Mouse (Mus musculus) embryo, embryonic 11 days (tissue): Measurements from ENCODE around the gene Pecr.
"Not testable (repeated sequence)": the region's sequence is repeated elsewhere in the genome, so short reads cannot be mapped to it uniquely, and the experiment has no call there.

ENCODE experiments used
- DNase-seq: peaks from one replicate; pipeline ENCODE4 v3.0.0-alpha.2; 2015

Gene Pecr

DNA sequence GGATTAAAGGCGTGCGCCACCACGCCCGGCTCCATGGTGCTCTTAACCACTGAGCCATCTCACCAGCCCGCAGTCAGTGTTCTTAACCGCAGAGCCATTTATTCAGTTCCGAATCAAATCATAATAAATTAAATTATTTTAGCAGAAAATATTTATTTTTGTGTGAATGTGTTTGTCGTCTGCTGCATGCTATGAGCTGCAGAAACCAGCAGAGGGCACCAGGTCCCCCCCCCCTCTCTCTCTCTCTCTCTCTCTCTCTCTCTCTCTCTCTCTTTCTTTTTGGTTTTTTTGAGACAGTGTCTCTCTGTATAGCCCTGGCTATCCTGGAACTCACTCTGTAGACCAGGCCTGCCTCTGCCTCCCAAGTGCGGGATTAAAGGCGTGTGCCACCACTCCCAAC lies 51.5 kb downstream of the Pecr start:
- not testable (repeated sequence) for DNase-seq

DNA sequence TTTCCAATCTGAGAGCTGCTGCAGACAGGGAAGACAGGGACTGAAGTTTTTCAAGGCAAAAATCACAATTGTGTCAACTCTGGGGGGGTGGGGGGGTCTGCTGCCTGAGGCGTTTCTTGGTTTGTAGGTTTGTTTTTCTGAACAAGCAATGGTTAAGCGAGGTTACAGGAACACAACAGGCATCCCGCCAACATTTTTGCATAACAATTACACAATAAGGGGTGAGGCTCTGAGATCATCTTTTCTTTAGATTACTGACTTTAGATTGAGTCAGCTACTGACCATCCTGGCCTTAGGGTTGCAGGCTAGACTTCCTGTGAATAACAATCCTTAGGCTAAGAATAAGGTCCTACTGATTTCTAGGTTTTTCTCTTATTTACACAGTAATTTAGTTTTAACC lies 55.1 kb downstream of the Pecr start:
- no peak for DNase-seq

DNA sequence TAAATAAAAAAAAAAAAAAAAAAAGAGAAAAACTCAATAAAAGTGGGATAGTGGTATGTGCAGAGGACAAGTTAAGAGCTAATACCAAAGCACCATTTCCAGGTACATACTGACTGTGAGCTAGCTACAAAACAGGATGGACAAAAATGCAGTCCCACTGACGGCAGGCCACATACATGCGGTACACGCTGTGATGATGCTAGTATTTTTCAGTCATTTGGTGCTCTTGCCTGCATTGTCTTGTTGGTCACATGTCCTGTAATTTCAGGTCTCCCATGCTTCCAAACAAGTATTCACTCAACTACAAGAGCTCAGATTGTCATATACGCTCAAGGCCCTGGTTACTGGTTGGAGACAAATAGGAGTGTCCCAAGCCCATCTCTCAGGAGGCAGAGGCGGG lies 56.6 kb downstream of the Pecr start:
- no peak for DNase-seq

DNA sequence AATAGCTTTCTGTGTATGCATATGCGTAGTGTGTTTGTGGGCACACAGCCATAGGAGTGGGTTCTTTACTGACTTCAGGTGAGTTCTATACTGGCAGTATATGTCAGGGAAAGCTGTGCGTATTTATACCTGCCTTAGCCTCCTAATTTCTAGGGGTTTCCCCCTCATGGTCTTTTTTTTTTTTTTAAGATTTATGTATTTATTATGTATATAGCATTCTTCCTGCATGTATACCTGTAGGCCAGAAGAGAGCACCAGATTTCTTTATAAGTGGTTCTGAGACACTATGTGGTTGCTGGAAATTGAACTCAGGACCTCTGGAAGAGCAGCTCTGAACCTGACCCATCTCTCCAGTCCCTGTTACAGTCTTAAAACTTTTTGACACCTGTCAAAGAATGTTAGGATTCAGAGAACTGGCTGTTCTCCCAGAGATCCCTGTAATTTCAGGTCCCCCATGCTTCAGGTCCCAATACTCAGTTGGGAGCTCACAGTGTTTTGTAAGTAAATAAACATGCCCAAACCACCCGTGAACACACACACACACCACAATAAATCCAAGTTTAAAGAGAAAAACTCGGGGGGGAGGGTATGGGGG lies 57.1 kb downstream of the Pecr start:
- DNase-seq, result no peak

DNA sequence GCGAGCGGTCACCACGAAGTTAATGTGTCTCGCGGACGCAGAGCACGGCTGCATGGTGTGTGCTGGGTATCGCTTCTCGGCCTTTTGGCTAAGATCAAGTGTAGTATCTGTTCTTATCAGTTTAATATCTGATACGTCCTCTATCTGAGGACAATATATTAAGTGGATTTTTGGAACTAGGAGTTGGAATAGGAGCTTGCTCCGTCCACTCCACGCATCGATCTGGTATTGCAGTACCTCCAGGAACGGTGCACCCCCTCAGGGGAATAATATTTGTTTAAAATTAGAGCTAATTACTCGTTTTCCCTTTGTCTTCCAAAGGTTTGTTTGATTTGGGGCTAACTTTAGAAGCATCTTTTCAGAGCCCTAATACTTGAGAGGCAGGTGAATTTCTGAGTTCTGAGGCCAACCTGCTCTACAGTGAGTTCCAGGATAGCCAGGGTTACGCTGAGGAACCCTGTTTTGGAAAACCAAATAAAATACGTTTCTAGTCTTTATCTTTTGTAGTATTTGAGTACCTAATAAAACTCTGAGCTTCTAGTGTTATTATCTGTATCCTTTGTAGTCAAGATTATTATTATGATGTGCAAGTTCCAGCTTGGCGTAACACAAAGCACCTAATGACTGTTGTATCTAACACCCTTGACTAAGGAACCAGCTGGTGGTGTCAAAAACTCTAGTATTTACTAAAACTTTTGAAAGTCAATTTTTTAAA lies 57.8 kb downstream of the Pecr start:
- DNase-seq, result peak; percentile 93

DNA sequence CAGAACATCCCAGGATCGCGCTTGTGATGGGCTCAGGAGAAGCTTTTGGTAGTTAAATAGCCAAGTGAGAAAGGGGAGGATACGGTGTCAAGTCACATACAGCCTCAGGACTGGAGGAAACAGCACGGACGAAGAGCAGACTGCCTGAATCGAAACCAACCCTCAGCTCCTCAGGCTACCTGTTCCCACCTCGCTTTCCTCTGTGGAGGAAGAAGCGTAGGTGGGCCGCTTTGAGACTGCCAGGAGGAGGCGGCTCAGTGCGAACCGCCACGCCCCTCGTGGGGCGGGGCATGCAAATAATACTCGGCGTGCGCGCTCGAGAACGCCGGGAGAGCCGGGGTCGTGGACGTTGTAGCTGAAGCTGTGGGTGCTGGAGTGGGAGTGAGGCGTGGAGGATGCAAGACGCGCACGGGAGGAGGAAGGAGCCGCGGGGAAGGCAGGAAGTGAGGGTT lies 58.4 kb downstream of the Pecr start:
- DNase-seq, result peak; percentile 93

DNA sequence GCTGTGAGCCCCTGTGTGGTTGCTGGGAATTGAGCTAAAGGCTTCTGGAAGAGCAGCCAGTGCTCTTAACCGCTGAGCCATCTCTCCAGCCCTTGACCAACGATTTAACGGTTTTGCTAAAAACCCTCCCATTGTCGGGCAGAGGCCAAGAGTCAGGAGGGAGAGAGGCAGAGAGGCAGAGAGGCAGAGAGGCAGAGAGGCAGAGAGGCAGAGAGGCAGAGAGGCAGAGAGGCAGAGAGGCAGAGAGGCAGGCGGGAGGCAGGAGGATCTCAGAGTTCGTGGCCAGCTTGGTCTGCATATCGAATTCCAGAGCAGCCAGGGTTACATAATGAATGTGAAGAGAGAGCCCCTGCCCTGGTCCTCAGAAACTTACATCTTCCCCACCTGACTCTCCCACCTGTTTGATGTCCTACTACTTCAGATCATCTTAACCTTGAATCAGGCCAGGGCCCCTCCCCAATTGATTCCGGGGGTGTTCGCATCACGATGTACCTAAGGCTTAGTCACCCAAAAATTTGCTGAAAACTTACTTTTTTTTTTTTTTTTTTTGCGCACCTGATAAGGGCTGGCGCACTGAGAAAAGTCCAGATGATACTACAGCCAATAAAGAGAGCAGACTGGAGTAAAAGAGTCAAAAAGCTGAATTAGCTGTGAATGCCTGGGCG lies 58.9 kb downstream of the Pecr start:
- DNase-seq, result no peak

DNA sequence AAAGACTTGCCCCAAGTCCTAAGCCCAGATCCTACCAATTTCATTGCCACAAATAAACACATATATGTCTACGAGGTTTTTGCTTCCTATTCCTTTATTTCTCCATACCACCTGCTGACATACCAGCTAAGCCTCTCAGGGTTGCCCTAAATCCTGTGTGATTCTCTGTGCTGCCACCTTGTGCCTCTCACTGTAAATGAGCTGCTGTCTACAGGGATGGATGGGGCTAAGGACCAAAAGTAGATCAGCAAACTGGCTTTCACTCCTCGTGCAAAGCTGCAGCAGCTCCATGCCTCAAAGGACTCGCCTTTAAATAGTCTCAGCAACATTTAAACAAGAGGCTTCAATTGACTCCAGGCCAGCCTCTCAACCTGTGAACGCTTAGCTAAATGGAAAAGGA lies 64.1 kb downstream of the Pecr start:
- no peak for DNase-seq

DNA sequence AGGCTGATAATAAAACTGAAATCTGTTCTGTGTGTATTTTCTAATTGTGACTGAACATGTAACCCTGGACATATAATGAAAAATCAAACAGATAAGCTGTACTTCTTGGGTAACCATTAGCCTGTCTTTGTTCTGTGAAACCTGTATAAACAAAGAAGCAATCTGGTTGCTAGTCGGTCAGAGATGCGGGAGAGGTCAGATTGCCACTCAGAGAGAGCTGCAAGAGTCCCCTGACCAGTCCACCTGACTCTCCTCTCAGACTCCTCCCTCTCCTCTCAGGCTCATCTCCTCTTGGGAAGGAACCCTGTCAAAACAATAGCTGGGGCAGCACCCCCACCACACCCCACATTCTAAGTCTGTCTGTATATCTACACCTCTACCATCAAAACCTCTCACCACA lies 65.0 kb downstream of the Pecr start:
- DNase-seq, result no peak

DNA sequence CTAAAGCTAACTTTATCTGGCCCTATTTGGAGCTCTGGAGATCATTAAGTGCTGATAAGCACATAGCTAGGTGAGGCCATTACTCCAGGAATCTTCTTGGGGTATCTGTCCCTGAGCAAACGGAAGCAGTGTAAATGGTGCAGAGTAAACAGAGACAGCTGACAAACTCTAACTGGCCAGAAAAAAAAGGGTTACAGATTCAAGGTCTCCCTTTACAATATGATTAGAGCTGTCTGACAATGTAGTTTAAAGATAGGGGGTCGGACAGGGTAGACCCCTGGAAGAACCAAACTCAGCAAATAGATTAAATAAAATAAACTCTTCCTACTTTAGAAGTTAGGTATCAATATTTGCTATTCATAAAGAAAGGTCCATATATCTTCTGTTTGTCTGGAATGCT lies 65.5 kb downstream of the Pecr start:
- DNase-seq, result no peak

DNA sequence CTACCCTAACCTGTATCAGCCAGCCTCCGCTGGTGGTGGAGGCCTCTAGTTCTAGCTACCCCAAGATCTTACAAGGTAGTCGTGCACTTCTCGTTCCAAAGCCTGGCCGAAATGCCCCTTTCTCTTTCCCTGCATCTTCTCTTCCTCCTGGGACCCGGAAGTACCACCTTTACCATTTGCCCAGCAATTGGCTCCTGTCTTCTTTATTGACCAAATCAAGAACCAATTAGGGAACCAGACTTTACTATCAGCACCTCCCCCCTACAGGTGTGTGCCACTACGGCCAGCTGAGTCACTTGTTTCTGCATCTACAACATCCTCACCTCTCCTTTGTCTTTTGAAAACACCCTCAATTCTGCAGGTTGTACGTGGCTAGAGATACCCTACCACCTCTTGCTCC lies 67.4 kb downstream of the Pecr start:
- no peak for DNase-seq

DNA sequence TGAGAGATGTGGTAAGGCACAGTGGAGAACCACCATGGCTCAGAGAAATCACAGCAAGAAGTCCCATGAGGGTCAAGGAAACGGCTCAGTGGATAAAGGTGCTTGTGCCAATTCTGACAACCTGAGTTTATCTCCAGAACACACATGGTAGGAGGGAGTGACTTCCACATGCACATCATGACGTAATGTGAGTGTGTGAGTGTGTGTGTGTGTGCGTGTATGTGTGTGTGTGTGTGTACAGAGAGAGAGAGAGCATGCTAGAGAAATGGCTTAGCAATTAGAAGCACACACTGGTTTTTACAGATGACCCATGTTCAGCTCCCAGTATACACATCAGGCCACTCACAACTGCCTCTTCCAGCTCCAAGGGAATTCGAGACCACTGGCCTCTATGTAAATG lies 68.9 kb downstream of the Pecr start:
- no peak for DNase-seq

DNA sequence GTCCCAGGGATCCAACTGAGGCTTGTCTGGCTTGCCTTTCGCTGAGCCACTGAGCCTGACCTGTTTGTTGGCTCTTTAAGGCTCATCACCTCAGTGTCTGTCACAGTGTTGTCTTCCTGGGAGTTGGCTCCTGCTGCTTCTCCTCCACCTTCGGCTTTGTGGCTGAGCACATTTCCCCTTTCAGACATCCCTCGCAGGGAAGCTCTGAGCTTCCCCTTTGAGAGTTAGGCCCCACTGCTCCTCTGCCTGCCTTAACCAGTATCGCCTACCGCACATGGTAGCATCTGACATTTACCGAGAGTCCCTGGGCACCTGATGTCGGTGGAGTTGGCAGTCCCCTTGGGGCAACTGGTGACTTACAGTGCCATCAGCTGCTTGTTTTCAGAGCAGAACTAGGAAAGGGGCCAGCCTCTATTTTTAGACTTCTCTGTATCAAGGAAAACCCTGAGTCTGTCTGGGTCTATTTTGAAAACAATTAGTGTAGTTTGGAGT lies 69.6 kb downstream of the Pecr start:
- no peak for DNase-seq

DNA sequence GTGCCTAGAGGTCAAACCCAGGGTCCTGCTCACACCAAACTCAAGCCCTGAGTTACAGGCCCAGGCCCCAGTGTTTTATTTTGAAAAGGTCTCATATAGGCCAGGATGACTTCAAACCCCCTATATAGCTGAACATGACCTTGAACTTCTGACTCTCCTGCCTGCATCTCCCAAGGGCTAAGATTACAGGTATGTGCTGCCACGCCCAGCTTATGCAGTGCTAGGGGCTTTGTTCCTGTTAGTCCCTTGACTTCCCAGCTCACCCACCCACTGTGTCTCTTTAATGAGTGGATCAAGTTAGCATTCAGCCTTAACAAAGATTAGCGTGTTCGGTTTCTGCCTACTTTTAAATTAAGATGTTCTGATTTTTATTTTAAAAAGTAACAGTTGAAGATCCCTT lies 70.2 kb downstream of the Pecr start:
- no peak for DNase-seq

DNA sequence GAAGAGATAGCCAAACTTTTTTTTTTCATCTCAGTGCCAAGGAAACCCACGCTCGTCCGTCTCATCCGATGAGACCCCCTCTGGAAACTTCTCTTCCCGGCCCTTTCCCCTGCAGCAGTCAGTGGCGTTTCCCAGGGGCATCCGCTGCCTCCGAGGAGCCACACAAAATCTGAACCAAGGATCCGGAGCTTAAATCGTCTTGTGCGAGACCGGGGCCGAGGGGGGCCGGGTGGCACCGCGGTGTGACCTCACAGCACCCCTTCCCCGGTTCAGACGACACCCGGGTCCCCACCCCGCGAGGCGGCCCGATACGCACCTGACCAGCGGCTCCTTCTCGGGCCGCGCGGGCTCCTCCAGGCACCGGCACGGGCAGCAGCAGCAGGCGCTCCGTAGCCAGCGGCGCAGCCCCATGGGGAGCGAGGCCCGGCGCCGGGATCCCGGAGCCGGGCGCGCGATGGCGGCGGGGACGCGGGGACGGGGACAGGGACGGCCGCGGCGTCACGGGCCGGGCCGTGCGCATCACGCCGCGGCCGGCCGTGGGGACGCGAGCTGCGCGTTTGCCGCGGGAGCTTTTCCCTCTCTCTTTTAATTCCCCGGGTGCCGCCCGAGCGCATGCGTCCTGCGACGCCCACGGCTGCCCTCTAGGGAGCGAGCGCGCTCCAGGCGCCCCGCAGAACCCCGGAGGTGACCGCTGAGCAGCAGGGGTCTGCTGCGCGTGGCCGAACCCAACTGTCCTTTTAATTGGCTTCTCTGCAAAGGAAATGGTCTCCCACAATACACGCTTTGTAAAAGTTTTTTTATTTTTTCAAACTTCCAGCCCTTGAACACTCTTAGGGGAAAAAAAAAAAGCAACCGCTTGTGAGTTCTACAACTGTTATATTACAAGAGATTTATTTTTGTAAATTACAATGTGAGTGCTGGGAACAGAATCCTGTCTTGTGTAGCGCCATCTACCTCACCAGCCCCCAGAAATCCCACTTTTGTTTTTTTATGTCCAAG lies 72.1 kb downstream of the Pecr start, which contains the start of gene Mreg:
TSS of gene Mreg (minus strand) at position 607 of the 999 bp plus-strand sequence.
- DNase-seq, result peak; percentile 86

DNA sequence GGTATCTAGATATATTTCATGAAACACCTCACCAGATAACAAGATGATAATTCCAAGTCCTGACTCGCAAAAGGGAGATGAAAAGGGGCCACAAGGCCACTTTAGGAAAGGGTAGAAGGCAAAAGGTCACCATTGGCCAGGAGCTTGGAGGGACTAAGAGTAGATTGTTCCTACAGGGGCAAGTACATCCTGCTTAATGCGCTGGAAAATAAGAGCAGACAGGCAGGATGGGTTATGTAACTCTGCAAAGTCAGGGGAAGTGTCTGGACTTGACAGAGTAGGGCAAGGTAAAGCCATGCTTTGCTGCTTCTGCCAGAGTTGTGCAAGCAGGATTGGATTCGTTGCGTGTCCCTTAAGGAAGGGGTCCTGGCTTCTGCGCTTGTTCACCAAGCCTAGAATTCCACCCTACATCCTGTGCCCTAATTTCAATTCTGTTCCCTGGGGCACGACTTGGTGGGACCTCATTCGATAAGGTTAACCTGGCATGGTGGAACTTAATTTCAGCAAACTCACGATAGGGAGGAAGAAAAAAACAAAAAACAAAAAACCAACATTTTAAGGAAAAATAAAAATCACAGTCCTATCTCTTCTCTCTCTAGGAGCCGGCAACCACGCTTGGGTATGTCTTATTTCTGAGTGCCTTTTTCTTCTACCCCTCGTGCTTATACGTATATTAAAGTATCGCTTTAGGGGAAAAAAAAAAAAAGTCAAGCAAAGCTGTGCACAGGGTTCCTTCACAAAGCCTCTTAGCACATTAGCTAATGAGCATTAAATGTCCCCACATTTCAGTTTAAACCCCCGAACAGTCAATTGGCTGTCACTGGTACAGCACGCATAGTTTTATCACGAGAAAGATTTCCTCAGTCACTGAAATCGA lies 73.1 kb downstream of the Pecr start:
- DNase-seq, result no peak
